Mouse (Mus musculus): Measurements from ENCODE around the gene Slc43a3. TPM values are rescaled to one million over a fixed set of nuclear protein-coding genes. Genes with fewer than 3 reads are reported as not detected.

Slc43a3 gene
- polyA plus RNA-seq, 1 experiment from 2014 or later: 127 TPM

DNA sequence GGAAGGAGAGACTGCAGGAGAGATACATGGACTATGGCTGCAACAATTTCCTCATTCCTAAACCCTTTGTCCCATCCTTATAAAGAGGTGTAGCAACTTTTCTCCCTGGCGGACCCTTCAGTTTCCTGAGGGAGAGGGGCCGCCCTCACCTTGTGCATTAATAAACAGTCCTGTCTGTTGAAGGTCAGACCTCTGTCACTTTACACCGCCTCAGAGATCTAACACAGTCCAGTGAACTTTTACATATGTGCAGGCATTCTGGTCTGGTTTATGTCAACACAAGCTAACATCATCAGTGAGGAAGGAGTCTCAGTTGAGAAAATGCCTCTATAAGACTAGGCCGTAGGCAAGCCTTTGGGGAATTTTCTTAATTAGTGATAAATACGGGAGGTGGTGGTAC lies 22.5 kb upstream of the Slc43a3 start:
- 77% methylated on average over 5 of the region's 5 CpGs for WGBS (ENCODE audit: insufficient replicate concordance)
- Histone ChIP-seq H3K27me3 (replicated peaks) (no peaks in the 10 kb centered on the region), H3K4me3 (no peak overlapping the region), H3K4me1 (peaks cover 5% of the 10 kb centered on the region), H3K9me3 (replicated peaks) (no peaks in the 10 kb centered on the region), H3K4me2 (no peak overlapping the region), H3K9ac (no peak overlapping the region), H3K36me3 (no peaks in the 10 kb centered on the region), H3K27ac (no peak overlapping the region)
- no peak for ATAC-seq

DNA sequence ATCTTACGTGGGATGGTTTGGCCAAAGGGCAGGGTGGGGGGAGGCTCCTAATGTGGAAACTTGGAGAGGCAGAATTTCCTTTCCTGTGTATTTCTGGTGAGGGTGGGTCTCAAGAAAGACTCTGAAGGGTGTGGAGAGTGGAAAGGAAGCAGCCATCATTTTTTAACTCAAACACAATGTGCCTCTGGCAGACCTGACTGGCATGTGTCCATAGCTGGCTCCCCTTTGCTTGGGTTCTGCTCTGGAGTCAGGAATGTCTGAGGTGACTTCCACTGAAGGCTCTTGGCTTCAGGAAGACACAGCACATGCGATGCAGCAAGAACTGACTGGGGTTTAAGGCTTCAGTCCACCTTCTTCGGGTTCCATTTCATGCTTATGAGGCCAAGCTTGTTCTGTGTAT lies 21.0 kb upstream of the Slc43a3 start:
- Histone ChIP-seq H3K27me3 (replicated peaks) (peaks cover 6% of the 10 kb centered on the region; the same call in 1 of the 2 replicates), H3K27ac (0 out of 2 replicates have a peak overlapping the region, but pooled peaks have one; percentile 26), H3K4me2 (no peak overlapping the region), H3K36me3 (no peaks in the 10 kb centered on the region), H3K4me1 (peaks cover 5% of the 10 kb centered on the region), H3K9ac (no peak overlapping the region), H3K4me3 (no peak overlapping the region), H3K9me3 (replicated peaks) (no peaks in the 10 kb centered on the region)
- 57% methylated on average over 3 of the region's 3 CpGs for WGBS (ENCODE audit: insufficient replicate concordance)
- ATAC-seq: no peak

DNA sequence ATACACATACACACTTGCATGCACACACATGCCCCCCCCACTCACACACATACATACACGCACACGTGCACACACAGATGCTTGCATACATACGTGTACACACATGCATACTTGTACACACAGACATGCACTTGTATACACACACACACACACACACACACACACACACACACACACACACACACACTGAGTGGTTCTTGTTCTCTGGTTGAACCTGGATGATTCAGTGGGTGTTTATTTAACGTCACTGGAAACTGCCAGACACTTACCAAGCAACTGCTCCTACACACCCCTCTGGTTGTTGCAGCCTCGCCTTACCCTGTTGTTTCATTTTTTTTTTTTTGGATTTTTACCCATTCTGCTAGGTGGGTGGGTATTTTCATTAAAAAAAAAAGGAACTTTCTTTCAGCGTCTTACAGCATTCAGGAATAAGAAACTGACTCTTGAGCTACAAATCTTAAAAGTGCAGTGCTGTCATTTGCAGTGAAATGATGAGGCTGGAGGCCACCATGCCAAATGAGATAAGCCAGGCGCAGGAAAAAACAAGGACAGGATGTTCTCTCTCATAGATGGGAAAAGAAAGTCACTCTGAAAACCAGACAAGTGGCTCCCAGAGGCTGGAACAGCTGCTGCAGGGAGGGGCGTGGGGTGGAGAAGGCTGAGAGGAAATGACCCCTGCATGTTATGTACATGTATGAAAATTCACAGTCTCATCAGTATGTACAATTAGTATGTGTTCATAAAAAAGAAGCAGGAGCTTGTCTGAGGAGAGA lies 19.6 kb upstream of the Slc43a3 start:
- Histone ChIP-seq H3K9ac (no peak overlapping the region), H3K4me3 (no peak overlapping the region), H3K36me3 (no peaks in the 10 kb centered on the region), H3K27me3 (replicated peaks) (peaks cover 6% of the 10 kb centered on the region; the same call in 1 of the 2 replicates), H3K4me1 (peaks cover 5% of the 10 kb centered on the region), H3K27ac (no peak overlapping the region), H3K9me3 (replicated peaks) (no peaks in the 10 kb centered on the region), H3K4me2 (no peak overlapping the region)
- 42% methylated on average over 8 of the region's 8 CpGs for WGBS (ENCODE audit: insufficient replicate concordance)
- ATAC-seq: no peak

DNA sequence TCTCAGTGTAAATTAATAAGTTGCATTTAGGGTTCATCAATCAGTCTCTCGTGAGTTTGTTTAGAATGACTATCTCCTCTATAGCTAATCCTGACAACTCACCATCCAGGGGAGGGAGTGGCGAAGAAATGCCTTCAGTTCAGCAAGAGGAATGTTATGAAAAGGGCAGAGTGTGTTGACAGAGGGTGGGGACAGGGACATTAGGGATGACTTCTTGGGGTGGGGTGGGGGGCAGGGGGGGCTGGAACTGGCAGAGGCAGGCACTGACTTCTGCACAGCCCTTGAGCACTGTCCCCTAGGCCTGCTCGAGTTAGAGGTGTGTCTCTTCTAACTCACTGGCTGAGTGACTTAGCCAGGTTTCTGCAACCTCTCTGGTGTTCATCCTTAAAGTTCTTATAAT lies 18.2 kb upstream of the Slc43a3 start:
- no peaks in the 10 kb centered on the region for H3K36me3 ChIP-seq
- WGBS (ENCODE audit: insufficient replicate concordance): 62% methylated on average over 3 of the region's 3 CpGs
- peaks cover 6% of the 10 kb centered on the region; the same call in 1 of the 2 replicates for H3K27me3 ChIP-seq (replicated peaks)
- no peaks in the 10 kb centered on the region for H3K9me3 ChIP-seq (replicated peaks)
- no peak overlapping the region for H3K9ac ChIP-seq
- ATAC-seq: no peak
- H3K4me2 ChIP-seq: no peak overlapping the region
- peaks cover 5% of the 10 kb centered on the region for H3K4me1 ChIP-seq
- no peak overlapping the region for H3K4me3 ChIP-seq
- no peak overlapping the region for H3K27ac ChIP-seq

DNA sequence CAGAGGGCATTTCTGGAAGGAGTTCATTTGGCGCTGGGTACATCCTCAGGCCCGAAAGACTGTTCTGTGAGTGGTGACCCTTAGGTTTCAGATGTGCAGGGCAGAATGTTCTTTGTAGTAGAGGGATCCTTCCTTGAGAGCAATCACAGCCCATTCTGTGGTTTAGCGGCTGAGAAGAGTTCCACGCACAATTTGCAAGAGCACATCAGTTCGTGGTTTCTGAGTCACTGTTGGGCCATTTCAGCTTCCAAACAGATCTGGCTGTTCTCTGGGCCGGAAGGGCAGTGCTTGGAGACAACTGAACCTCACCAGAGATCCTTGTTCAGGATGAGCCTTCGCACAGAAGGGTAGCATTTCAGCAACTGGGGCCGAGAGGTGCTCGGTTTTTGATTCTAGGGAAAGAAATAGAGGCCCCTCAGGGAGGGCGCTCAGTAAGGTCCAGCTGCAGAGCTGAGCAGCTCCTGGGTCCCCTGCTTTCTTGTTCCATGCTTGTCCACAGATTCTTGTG lies 16.7 kb upstream of the Slc43a3 start:
- Histone ChIP-seq H3K9ac (no peak overlapping the region), H3K36me3 (no peaks in the 10 kb centered on the region), H3K27ac (no peak overlapping the region), H3K4me3 (no peak overlapping the region), H3K4me2 (no peak overlapping the region), H3K9me3 (replicated peaks) (peaks cover 4% of the 10 kb centered on the region; the same call in 1 of the 2 replicates), H3K4me1 (peaks cover 5% of the 10 kb centered on the region), H3K27me3 (replicated peaks) (peaks cover 6% of the 10 kb centered on the region; the same call in 1 of the 2 replicates)
- ATAC-seq: no peak
- 57% methylated on average over 10 of the region's 10 CpGs for WGBS (ENCODE audit: insufficient replicate concordance)

DNA sequence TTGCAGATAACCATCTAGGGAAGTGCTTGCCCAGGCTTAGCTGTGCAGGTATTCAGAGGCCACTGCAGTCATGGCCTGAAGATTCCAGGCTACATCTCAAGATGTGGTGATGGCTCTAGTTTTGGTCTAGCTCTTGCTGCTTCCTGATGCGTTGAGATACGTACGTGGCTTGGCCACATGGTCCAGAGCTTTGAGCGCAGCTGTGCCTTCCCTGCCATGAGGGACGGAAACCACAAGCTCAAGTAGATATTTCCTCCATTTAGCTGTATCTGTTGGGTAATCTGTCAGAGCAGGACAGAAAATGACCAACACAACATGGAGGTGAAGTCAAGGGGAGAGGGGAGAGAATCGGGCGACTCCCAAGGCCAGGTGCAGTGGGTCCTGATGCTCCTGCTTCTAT lies 6.2 kb upstream of the Slc43a3 start:
- Histone ChIP-seq H3K4me3 (no peak overlapping the region), H3K27ac (no peak overlapping the region), H3K9me3 (replicated peaks) (no peaks in the 10 kb centered on the region), H3K4me2 (no peak overlapping the region), H3K27me3 (replicated peaks) (peaks cover 33% of the 10 kb centered on the region), H3K9ac (no peak overlapping the region), H3K36me3 (no peaks in the 10 kb centered on the region), H3K4me1 (peaks cover 23% of the 10 kb centered on the region)
- ATAC-seq: peak; percentile 37; the same call in 1 of the 2 replicates
- 31% methylated on average over 7 of the region's 7 CpGs for WGBS (ENCODE audit: insufficient replicate concordance)

DNA sequence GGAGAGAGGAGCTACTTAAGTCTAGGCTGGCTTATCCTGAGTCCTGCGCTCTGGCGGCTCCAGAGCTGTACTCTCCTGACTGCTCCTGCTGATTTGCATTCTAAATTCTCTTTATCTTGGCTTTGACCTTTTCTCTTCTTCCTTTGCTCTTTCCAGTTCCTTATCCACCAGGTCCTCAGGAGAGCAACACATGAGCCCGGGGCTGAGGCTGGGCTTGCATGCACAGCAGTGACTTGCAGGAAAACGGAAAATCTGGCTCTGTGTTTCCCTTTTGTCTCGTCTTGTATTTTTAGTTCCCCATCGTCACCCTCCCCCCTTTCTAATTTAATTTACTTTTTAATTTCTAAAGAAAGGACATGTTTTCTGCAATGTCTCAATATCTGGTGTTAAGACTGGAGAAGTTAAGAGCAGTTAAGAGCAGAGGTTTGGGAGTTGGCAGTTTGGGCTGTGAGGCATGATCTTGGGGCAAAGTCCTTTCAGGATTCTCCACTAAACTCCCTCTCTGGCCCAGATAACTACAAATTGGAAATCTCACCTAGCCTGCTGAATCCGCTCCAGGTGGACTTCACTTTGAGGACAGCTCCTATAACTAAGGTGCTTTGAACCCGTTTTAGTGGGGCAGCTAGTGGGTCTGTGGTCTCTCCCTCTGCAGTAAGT lies 2.3 kb upstream of the Slc43a3 start:
- Histone ChIP-seq H3K27me3 (replicated peaks) (peaks cover 26% of the 10 kb centered on the region), H3K27ac (no peak overlapping the region), H3K9ac (no peak overlapping the region), H3K4me1 (peaks cover 42% of the 10 kb centered on the region), H3K4me3 (no peak overlapping the region), H3K36me3 (peaks cover 11% of the 10 kb centered on the region), H3K9me3 (replicated peaks) (no peaks in the 10 kb centered on the region), H3K4me2 (no peak overlapping the region)
- 45% methylated on average over 8 of the region's 8 CpGs for WGBS (ENCODE audit: insufficient replicate concordance)
- no peak for ATAC-seq

DNA sequence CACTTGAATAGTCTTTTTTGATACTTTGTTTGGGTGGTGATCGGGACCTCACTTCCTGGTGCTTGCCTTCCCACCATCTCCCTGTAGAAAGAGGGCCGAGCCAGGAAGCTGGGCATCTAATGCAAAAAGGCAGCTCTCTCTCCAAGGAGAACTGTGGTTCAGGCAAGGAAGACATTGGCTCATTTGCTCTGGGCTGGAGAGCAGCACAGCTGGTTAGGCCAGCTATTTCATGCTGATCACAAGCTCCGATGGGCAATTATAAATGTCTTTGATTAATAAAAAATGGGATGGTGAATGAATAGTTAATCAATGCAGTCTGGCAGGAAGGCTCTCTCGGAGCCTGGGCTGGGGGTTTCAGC lies 1.8 kb upstream of the Slc43a3 start:
- Histone ChIP-seq H3K4me3 (no peak overlapping the region), H3K27me3 (replicated peaks) (peaks cover 21% of the 10 kb centered on the region), H3K9me3 (replicated peaks) (no peaks in the 10 kb centered on the region), H3K9ac (no peak overlapping the region), H3K27ac (no peak overlapping the region), H3K4me2 (no peak overlapping the region), H3K4me1 (peaks cover 47% of the 10 kb centered on the region), H3K36me3 (peaks cover 16% of the 10 kb centered on the region)
- ATAC-seq: no peak
- WGBS (ENCODE audit: insufficient replicate concordance): 74% methylated on average over 4 of the region's 4 CpGs

DNA sequence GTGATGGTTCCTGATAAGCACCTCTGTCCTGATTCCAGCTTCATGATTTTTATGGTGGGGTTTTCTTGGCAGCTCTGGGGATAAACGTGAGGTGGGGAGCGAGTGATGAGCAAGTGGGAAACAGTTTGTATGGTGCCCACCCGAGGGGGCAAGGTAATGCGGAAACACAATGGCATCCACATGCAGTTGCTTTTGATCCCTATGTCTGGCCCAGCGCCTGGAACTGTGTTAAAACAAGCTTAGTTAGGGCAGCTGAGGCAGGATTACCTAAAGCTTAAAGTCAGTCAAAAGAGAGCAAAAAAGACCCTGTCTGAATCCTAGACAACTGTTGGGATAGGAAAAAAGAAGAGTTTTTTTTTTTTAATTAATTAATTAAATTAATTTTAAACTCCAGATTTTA lies 1.3 kb upstream of the Slc43a3 start:
- Histone ChIP-seq H3K27me3 (replicated peaks) (peaks cover 17% of the 10 kb centered on the region), H3K4me1 (peaks cover 52% of the 10 kb centered on the region), H3K36me3 (peaks cover 20% of the 10 kb centered on the region), H3K4me3 (no peak overlapping the region), H3K9ac (peak overlapping the region; percentile 15; the same call in 1 of the 2 replicates), H3K4me2 (peak overlapping the region; percentile 33), H3K27ac (peak overlapping the region; percentile 68), H3K9me3 (replicated peaks) (no peaks in the 10 kb centered on the region)
- 81% methylated on average over 5 of the region's 5 CpGs for WGBS (ENCODE audit: insufficient replicate concordance)
- no peak for ATAC-seq

DNA sequence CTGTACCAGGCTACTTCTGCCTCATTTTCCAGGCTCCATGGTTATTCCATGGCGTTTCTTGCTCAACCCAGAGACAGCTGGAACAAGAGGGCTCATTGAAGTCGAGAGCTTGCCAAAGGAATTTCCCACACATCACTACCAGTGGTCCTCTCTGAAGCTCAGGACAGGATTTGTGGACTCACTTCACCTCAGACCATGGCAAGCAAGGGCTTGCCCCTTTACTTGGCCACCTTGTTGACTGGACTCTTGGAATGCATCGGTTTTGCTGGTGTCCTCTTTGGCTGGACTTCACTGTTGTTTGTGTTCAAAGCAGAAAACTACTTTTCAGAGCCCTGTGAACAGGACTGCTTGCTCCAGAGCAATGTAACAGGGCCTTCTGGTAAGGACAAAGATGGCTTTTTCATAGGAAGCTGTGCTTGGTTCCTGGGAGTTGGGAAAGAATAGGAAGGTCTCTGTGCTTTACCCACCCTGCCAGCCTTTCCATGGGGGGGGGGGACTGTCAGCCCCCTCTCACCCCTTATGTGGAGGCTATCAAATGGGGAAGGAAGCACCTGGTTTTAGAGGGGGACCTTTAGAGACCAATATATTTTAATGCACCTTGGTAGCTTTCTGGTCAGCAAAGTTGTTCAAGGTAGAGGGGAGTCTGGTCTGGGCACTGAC lies 1.2 kb downstream of the Slc43a3 start:
- peak overlapping the region; percentile 86 for H3K4me3 ChIP-seq
- H3K36me3 ChIP-seq: peaks cover 46% of the 10 kb centered on the region
- H3K4me2 ChIP-seq: peak overlapping the region; percentile 87
- no peak for ATAC-seq
- peak overlapping the region; percentile 98 for H3K9ac ChIP-seq
- peaks cover 72% of the 10 kb centered on the region for H3K4me1 ChIP-seq
- WGBS (ENCODE audit: insufficient replicate concordance): 18% methylated on average over 3 of the region's 3 CpGs
- H3K9me3 ChIP-seq (replicated peaks): no peaks in the 10 kb centered on the region
- peak overlapping the region; percentile 100 for H3K27ac ChIP-seq
- H3K27me3 ChIP-seq (replicated peaks): no peaks in the 10 kb centered on the region

DNA sequence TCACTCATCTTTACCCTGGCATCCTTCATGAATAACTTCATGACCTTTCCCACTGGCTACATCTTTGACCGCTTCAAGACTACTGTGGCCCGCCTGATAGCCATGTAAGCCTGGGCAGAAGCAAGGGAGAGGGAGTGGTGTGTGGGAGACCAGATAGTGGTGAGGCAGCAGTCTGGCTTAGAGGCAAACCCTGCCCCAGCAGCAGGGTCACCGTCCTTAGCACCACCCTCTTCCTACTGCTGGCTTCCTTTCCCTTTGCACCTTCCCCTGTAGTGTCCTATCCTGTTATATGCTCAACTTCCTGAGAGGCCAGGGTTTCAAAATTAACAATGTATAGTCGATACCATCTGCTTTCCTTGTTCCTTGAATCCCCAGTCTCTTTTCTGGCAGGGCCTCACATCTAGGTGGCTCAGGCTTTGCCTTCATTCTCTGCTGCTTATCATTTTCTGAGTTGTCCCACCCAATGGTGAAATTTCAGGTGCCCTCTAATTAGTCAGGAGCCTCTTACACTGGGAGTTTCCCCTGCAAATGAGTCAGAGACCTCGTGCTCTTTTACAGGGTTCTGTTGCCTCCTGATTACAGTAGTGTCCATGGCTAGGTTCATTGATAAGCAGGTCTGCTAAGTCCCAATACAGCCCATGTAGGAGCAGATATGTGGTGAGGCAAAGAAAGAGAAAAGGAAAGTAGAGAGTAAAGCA lies 2.0 kb downstream of the Slc43a3 start:
- peak overlapping the region; percentile 98 for H3K9ac ChIP-seq

More for the DNA sequence above, 2.0 kb downstream of the Slc43a3 start:
- Histone ChIP-seq H3K27me3 (replicated peaks) (no peaks in the 10 kb centered on the region), H3K4me1 (peaks cover 78% of the 10 kb centered on the region), H3K4me2 (peak overlapping the region; percentile 87), H3K36me3 (peaks cover 54% of the 10 kb centered on the region), H3K4me3 (peak overlapping the region; percentile 86), H3K9me3 (replicated peaks) (no peaks in the 10 kb centered on the region), H3K27ac (peak overlapping the region; percentile 100)
- peak; percentile 90 for ATAC-seq
- 8% methylated on average over 5 of the region's 5 CpGs for WGBS (ENCODE audit: insufficient replicate concordance)

All from liver, embryonic 12.5 days (tissue).